22 mouse cellular contexts compared by ENCODE assay signal in the genomic region with DNA sequence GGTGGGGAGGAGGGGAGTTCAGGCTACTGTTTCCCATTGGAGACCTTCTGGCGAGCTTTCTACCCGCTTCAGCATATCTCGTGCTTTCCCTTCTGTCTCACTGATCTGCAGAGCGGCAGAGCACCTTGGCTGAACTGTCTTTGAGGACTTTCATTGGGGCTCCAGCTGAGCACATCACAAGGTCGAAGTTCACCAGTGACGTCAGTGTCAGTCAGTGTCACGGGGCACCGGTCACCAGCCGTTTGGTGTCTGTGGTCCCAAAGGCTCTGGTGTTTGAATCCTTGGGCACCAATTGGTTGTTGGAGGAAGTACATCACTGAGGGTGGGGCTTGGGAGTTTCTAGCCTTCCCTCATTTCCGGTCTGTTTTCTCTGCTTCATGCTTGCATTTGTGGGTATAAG. TPM values are rescaled to one million over a fixed set of nuclear protein-coding genes. Genes with fewer than 3 reads are reported as not detected.
A peak's percentile ranks its signal among the peaks of the same experiment; 100 is the strongest.
DNase-seq lines count a peak whose midpoint lies in the region; ATAC-seq and TF ChIP-seq lines count a peak whose summit lies in the region.
"Had no signal": no experiment of that assay in that cellular context is flagged by ENCODE, and none has a peak within 500 bp of the region (broad histone marks: within the 10 kb centered on the region; RNA-seq: fewer than 3 reads in every experiment).

No protein-coding gene starts in this region.

- WGBS in kidney, adult 2 months, result 56% methylated on average over 10 of the region's 10 CpGs
- whole genome bisulfite sequencing in kidney, postnatal 0 days, result 69% methylated on average over 10 of the region's 10 CpGs
- 88% methylated on average over 10 of the region's 10 CpGs for WGBS in forebrain, embryonic 15.5 days
- WGBS in intestine, postnatal 0 days, result 81% methylated on average over 10 of the region's 10 CpGs

- H3K4me3 ChIP-seq in kidney, adult 2 months (ENCODE audit: insufficient read depth, low read depth, low read length), result no peak overlapping the region
- no peak overlapping the region for H3K4me3 ChIP-seq in kidney, postnatal 0 days (replicated peaks; ENCODE audit: low read depth, low read length)
- H3K4me3 ChIP-seq in forebrain, embryonic 15.5 days, result no peak overlapping the region
- no peak overlapping the region for H3K4me3 ChIP-seq in intestine, postnatal 0 days (ENCODE audit: low read depth, low read length)
- H3K4me3 ChIP-seq: embryonic facial prominence, embryonic 10.5 days; heart, embryonic 12.5 days; limb, embryonic 15.5 days; liver, embryonic 15.5 days; lung, embryonic 15.5 days; midbrain, embryonic 10.5 days had no signal

- ATAC-seq in kidney, postnatal 0 days (replicated peaks; ENCODE audit: low FRiP score, low read depth), result peak; percentile 71
- no peak for ATAC-seq in forebrain, embryonic 15.5 days (replicated peaks)
- no peak for ATAC-seq in intestine, postnatal 0 days
- ATAC-seq: forebrain, embryonic 16.5 days had no signal

- no peaks in the 10 kb centered on the region for H3K36me3 ChIP-seq in kidney, adult 2 months (ENCODE audit: control insufficient read depth, insufficient read depth, low read length)
- no peaks in the 10 kb centered on the region for H3K36me3 ChIP-seq in kidney, postnatal 0 days (ENCODE audit: insufficient read depth, low read length)
- no peaks in the 10 kb centered on the region for H3K36me3 ChIP-seq in forebrain, embryonic 15.5 days
- H3K36me3 ChIP-seq in intestine, postnatal 0 days (ENCODE audit: control insufficient read depth, insufficient read depth), result no peaks in the 10 kb centered on the region
- H3K36me3 ChIP-seq: embryonic facial prominence, embryonic 10.5 days; heart, embryonic 12.5 days; limb, embryonic 15.5 days; liver, embryonic 15.5 days; lung, embryonic 15.5 days; midbrain, embryonic 10.5 days had no signal

- no peak overlapping the region for H3K9ac ChIP-seq in kidney, postnatal 0 days (ENCODE audit: low read depth, low read length)
- H3K9ac ChIP-seq in forebrain, embryonic 15.5 days (replicated peaks), result no peak overlapping the region
- no peak overlapping the region for H3K9ac ChIP-seq in intestine, postnatal 0 days (ENCODE audit: low read depth, low read length)
- H3K9ac ChIP-seq: heart, embryonic 12.5 days; limb, embryonic 15.5 days; liver, embryonic 15.5 days; lung, embryonic 15.5 days had no signal

- no peak for TF ChIP-seq POLR2A in kidney, adult 2 months (IDR thresholded peaks at IDR 0.05; ENCODE audit: low read depth, low read length)

- peak; percentile 27 for DNase-seq in kidney, adult 2 months
- no peak for DNase-seq in kidney, postnatal 10 days
- peak; percentile 61 for DNase-seq in WW6 (ENCODE audit: low read depth, low spot score)
- peak; percentile 11 for DNase-seq in kidney, postnatal 0 days (ENCODE audit: low spot score)
- peak; percentile 66 for DNase-seq in yolk sac, embryonic 10.5 days (ENCODE audit: low spot score)
- DNase-seq in cerebellum, postnatal 4 days (ENCODE audit: low spot score in 2 of 2), result no peak
- DNase-seq: adrenal gland, postnatal 25 days; cerebellum, adult 9-11 months; gastrocnemius, postnatal 14 days; heart, adult 18-20 months; heart, postnatal 10 days; lung, postnatal 4 days; thymus, adult 2 months had no signal

- H3K27me3 ChIP-seq in kidney, adult 2 months (replicated peaks; ENCODE audit: control insufficient read depth, insufficient read depth, low read length), result no peaks in the 10 kb centered on the region
- H3K27me3 ChIP-seq in kidney, postnatal 0 days (ENCODE audit: insufficient read depth, low read length), result no peaks in the 10 kb centered on the region
- H3K27me3 ChIP-seq in forebrain, embryonic 15.5 days, result no peaks in the 10 kb centered on the region
- no peaks in the 10 kb centered on the region for H3K27me3 ChIP-seq in intestine, postnatal 0 days (replicated peaks; ENCODE audit: control insufficient read depth, insufficient read depth, low read length)
- H3K27me3 ChIP-seq: heart, embryonic 12.5 days; limb, embryonic 15.5 days; lung, embryonic 15.5 days had no signal

- H3K27ac ChIP-seq in kidney, adult 2 months (ENCODE audit: insufficient read depth, low read depth, low read length), result no peak overlapping the region
- H3K27ac ChIP-seq in kidney, postnatal 0 days, result no peak overlapping the region
- H3K27ac ChIP-seq in forebrain, embryonic 15.5 days (replicated peaks), result no peak overlapping the region
- no peak overlapping the region for H3K27ac ChIP-seq in intestine, postnatal 0 days (ENCODE audit: low read depth, low read length)
- H3K27ac ChIP-seq: embryonic facial prominence, embryonic 10.5 days; limb, embryonic 15.5 days; liver, embryonic 15.5 days; lung, embryonic 15.5 days; midbrain, embryonic 10.5 days had no signal

- H3K9me3 ChIP-seq in kidney, postnatal 0 days (replicated peaks; ENCODE audit: low read length), result no peaks in the 10 kb centered on the region
- H3K9me3 ChIP-seq in forebrain, embryonic 15.5 days, result no peaks in the 10 kb centered on the region
- no peaks in the 10 kb centered on the region for H3K9me3 ChIP-seq in intestine, postnatal 0 days (ENCODE audit: control insufficient read depth)
- H3K9me3 ChIP-seq: embryonic facial prominence, embryonic 10.5 days; limb, embryonic 15.5 days; liver, embryonic 15.5 days; lung, embryonic 15.5 days; midbrain, embryonic 10.5 days had no signal

- no peaks in the 10 kb centered on the region; the same call in 1 of the 2 replicates for H3K4me1 ChIP-seq in kidney, adult 2 months (ENCODE audit: control insufficient read depth, insufficient read depth, low read length)
- H3K4me1 ChIP-seq in kidney, postnatal 0 days (replicated peaks; ENCODE audit: insufficient read depth, low read length), result no peaks in the 10 kb centered on the region; the same call in 1 of the 2 replicates
- H3K4me1 ChIP-seq in forebrain, embryonic 15.5 days, result peaks cover 4% of the 10 kb centered on the region
- H3K4me1 ChIP-seq in intestine, postnatal 0 days (replicated peaks; ENCODE audit: control insufficient read depth, insufficient read depth, low read length), result no peaks in the 10 kb centered on the region
- H3K4me1 ChIP-seq: heart, embryonic 12.5 days; liver, embryonic 15.5 days; lung, embryonic 15.5 days had no signal

- no peak overlapping the region for H3K4me2 ChIP-seq in kidney, postnatal 0 days (ENCODE audit: low read length)
- no peak overlapping the region for H3K4me2 ChIP-seq in forebrain, embryonic 15.5 days (replicated peaks)
- no peak overlapping the region for H3K4me2 ChIP-seq in intestine, postnatal 0 days (replicated peaks; ENCODE audit: low read depth)
- H3K4me2 ChIP-seq: heart, embryonic 12.5 days; limb, embryonic 15.5 days; liver, embryonic 15.5 days; lung, embryonic 15.5 days had no signal

- TF ChIP-seq CTCF in kidney, adult 2 months (conservative IDR thresholded peaks at IDR 0.05; ENCODE audit: insufficient read depth, insufficient read length, low read depth, low read length), result no peak
- TF ChIP-seq CTCF in kidney, postnatal 0 days (IDR thresholded peaks at IDR 0.05; ENCODE audit: low read depth), result no peak
- TF ChIP-seq CTCF in intestine, postnatal 0 days (IDR thresholded peaks at IDR 0.05; ENCODE audit: low read depth), result no peak

RNA-seq across cellular contexts. Expression of gene Zfp64, which starts 51.2 kb away (rescaled TPM):
- 18.6 and 20.0 TPM in 2 replicates for polyA plus RNA-seq in kidney, adult 2 months (2012; rRNA removed)
- polyA plus RNA-seq in kidney, postnatal 0 days (2015; fragmentation: Nextera tagmentation; extraction: Ambion mirVana), result 20.4 and 22.0 TPM in 2 replicates
- 30.5 and 31.6 TPM in 2 replicates for polyA plus RNA-seq in forebrain, embryonic 15.5 days (2015; fragmentation: Nextera tagmentation; extraction: Ambion mirVana)
- 10.7 and 12.9 TPM in 2 replicates for polyA plus RNA-seq in intestine, postnatal 0 days (2015; fragmentation: Nextera tagmentation; extraction: Ambion mirVana)

Comparison
In these comparisons a context has a peak if more than half of its experiments do, and no peak if none do; other contexts are left out.
1. DNase-seq: peak in kidney, adult 2 months (single experiment), WW6 (single experiment), kidney, postnatal 0 days (single experiment) and yolk sac, embryonic 10.5 days (single experiment); none in kidney, postnatal 10 days (single experiment) and cerebellum, postnatal 4 days (0 of 2).